Mouse (Mus musculus): ENCODE measurements around the gene Asap3.

- TF ChIP-seq CTCF (IDR thresholded peaks at IDR 0.05; ENCODE audit: extremely low read depth, insufficient read depth, low read length) (no peak), POLR2A (IDR thresholded peaks at IDR 0.05; ENCODE audit: extremely low read depth, insufficient read depth, low read length) (no peak)
Measured at GRCm38 (mm10) chr4:136186739-136187472, 19.3 kb upstream of the Asap3 start.

Measured in cortical plate, adult 2 months (tissue).